Mouse (Mus musculus) gastrocnemius, postnatal 25 days (tissue): Measurements from ENCODE around the gene Med12l. TPM values are rescaled to one million over a fixed set of nuclear protein-coding genes. Genes with fewer than 3 reads are reported as not detected.

ENCODE experiments used
- DNase-seq: peaks from one replicate; pipeline ENCODE4 v3.0.0; 2022
- long read RNA-seq, 2 experiments: library from polyadenylated mRNA; stranded (forward); transcript quantifications; one replicate each; pipeline ENCODE4 v2.0.0; 2021
- total RNA-seq, 2 experiments: library from RNA; stranded (reverse); gene quantifications; 1 replicate in 1 of 2; 2 replicates in 1 of 2; pipeline ENCODE4 v1.2.3; 2021

Gene Med12l
- total RNA-seq, result under 1 TPM; 0.46 to 0.77 TPM
- long read RNA-seq, experiment 1, partial matches to known transcripts, result 0 of 1 reads
- long read RNA-seq, experiment 1, other reads (novel, unspliced or antisense), result 1 of 1 reads
- long read RNA-seq, experiment 2, result 0 reads

DNA sequence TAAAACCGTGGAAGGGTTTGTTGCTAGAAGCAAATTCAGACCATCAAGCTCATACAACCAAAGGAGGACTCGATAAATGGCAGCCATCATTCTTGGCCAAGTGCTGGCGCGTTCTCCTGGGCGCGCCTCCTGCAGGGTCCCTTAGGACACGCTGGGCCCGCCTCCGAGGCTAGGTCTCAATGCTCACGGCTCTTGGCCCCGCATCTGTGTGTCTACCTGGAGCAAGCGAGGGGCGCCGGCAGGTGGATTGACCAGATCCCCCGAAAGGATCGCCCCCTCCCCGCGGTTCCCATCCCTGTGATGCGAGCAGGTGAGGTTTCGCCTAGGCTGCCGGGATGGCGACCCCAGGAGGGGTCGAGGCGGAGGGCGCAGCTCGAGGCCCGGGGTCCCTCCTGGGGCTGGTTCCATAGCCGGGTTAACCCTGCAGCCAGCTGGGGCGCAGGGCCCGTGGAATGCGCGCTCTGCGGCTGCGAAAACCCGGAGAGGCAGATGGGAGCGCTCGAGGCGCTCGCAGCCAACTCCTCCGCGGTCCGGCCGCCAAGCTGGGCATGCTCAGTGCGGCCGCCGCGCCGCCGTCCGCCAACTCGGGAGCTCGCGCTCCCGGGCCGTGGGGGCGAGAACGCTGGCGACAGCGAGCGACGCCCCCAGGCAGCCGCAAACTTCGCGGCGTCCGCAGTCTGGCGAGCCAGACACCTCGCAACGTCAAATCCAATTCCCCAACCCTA lies at the start of gene Med12l:
Med12l (plus strand) TSS at position 555 of the 725 bp plus-strand sequence.
- DNase-seq, result peak; percentile 52

DNA sequence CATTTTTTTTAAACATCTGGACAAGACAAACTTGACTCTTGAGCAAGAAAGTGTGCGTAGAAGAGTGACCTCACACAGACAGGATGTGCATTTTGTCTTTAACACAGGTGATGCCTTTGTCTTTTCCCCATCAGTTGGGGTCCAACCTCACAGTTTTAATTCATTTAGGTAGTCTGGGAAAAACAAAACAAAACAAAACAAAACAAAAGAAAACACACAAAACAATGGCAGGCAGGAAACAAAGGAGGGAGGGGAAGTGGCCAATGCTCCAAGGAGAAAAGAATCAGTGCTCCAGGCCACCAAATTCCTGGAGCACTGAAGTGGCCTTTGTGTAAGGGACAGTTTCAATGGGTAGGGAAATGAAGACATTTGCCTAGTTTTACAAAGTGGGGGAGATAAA lies 44.5 kb upstream of the Med12l start:
- DNase-seq, result no peak

GRCm38 (mm10) chr3:58977413-58977812 lies 28.2 kb upstream of the Med12l start:
- no peak for DNase-seq

GRCm38 (mm10) chr3:58977906-58978622 lies 27.6 kb upstream of the Med12l start:
- DNase-seq, result no peak

GRCm38 (mm10) chr3:58980579-58980978 lies 25.0 kb upstream of the Med12l start:
- no peak for DNase-seq

- DNase-seq, result no peak
Measured at GRCm38 (mm10) chr3:58982896-58983837, 22.5 kb upstream of the Med12l start.

DNA sequence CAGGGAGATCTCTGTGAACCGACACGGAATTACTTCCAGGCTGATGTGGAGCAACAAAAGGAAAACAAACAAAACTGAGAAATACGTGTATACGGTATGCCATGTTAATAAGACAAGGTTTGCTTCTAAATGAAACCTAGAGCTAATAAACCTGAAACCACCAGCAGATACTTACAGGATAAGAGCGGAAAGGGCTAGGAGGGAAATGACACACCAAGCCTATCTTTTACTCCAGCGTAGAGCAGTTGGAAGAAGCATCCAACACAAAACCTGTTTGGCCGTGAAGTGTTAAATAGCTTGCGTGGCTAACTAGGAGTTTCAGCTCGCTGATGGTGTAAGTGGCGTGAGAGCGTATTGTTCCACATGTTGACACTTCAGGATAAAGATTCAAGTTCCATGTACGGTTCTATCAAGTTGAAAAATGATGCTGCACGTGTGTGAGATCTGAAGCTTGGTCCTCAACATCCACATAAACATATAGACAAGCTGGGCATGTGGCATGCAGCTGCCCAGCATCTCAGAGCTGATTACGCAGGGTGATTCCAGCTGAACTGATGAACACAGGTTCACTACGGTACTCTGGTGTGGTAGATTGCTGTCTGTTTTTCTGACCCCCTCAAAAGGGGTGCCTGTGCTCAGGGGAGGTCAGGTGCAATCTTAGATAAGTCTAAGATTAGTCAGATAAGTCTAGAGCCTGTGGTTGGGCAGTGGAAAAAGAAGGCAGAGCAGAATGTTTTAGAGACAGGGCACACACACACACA lies 21.6 kb upstream of the Med12l start:
- DNase-seq, result no peak

DNA sequence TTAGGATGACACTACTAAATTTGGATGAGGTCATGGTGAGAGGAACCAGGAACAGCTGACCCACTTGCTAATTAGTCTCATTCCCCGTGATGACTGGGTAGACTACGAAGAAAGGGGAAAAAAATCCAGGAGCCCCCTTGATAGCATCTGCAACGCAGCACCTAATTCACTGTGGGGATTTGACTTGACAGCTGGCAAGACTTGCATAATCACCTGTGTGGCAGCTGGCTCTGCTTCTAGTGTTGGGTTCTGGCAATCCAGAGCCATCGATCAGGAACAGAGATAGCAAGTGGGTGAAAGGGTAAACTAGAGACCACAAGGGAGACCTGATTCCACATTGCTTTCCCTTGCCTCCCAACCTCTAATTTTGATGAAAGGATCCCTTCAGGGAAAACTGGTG lies 19.8 kb upstream of the Med12l start:
- DNase-seq, result no peak

GRCm38 (mm10) chr3:58989374-58989773 lies 16.3 kb upstream of the Med12l start:
- no peak for DNase-seq

DNA sequence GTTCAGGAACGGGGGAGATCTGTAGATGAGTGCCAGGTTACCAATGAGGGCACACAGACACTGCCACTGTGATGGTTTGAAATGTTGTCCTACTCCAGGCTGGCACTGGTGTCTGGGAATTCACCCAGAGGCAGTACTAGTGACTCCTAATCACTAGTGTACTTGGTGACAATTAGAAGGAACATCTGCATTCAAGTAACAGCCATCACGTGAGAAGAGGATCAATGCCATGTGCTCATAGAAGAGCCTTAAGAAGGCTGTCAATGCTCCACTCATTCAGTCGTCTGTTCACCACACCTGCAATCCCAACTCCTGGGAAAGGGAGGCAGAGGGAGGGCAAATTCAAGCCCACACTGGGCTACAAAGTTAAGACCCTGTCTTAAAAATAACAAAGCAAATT lies 15.1 kb upstream of the Med12l start:
- no peak for DNase-seq

DNA sequence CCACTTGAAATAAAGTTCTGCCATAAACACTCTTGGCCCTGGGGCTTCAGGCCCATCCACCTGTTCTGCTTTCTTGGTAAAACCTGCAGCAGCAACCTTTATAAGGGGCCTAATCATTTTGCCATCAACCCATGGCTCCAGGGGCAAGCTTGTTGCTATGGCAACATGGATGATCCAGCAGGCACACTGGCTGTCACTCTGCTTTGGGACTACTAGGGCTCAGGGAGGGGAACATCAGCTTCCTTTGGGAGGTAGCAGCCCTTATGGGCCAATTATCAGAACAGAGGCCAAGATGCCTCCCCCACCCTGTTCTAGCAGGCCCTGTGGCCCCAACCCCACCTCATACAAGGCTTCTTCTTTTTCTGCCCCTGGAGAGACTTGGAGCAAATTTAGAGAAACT lies 13.5 kb upstream of the Med12l start:
- DNase-seq, result no peak

DNA sequence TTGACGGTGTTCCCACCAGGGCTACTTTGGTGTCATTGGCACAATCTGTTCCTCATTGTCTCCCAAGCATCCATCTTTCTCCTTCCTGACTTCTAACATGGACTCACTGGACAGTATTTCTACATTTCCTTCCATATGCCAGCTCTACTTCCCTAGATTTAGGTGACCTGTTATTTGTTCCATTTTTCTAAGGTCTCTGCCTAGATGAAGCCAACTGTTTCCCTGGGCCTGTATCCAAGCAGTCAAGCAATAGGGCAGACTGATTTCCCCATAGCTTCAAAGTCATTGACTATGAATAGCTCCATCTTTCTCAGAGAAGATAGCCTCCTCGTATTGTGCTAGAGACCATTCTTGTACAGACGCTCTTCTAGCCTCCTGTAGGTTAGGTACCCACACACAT lies 12.0 kb upstream of the Med12l start:
- DNase-seq, result no peak

DNA sequence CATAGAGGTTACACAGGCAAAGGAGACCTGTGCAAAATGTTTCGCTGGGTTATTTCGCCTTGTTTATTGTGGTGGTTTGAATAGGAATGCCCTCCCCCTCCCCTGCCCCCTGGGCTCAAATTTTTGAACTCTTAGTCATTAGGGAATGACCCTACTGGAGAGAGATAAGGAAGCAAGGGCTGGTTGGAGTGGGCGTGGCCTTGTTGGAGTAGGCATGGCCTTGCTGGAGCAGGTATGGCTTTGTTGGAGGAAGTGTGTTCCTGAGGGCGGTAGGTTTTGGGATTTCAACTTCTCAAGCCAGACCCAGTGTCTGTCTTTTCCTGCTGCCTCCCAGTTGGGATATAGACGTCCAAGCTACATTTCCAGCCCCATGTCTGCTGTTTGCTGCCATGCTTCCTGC lies 1.9 kb upstream of the Med12l start:
- no peak for DNase-seq

GRCm38 (mm10) chr3:59005996-59006730 lies 538 bp downstream of the Med12l start:
- peak; percentile 20 for DNase-seq

- peak; percentile 20 for DNase-seq
Measured at GRCm38 (mm10) chr3:59006731-59007441, 1.3 kb downstream of the Med12l start.

- no peak for DNase-seq
Measured at GRCm38 (mm10) chr3:59010276-59010675, 4.7 kb downstream of the Med12l start.

GRCm38 (mm10) chr3:59015698-59016412 lies 10.2 kb downstream of the Med12l start:
- DNase-seq, result no peak

DNA sequence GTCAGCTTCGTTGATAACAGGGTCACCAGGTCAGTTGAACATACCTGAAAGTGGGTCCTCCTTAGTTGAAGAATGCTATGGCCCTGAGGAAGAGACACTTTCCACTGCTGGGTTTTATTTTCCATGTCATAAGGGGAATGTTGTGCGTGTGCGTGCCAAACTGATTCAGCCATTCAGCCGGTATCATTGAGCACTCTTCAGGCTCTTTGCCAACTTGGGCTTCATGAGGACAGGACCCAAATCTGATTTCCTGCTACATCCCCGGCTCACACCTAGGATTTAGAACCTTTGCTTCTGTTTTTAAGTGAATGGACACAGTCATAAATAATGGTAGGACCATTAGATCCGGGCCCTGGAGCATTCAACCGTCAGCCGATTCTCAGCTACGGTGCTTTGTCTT lies 10.9 kb downstream of the Med12l start:
- no peak for DNase-seq

DNA sequence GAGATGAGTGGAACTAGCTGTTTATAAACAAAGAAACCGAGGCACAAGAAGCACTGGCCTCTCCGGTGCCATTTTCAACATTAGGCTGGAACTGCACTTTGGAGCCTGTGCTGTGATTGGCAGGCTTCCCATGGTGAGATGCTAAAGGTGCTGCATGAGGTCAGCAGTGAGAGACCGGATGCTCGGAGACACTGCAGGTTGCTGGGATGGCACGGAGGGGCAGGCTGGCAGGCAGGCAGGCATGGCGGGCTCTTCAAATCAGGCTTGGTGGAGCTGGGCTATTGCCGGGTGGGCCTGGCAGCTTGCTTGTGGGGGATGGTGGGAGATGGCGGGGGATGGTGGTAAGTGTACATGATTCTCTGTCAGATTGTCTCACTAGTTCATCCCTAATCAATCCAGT lies 15.6 kb downstream of the Med12l start:
- DNase-seq, result no peak

DNA sequence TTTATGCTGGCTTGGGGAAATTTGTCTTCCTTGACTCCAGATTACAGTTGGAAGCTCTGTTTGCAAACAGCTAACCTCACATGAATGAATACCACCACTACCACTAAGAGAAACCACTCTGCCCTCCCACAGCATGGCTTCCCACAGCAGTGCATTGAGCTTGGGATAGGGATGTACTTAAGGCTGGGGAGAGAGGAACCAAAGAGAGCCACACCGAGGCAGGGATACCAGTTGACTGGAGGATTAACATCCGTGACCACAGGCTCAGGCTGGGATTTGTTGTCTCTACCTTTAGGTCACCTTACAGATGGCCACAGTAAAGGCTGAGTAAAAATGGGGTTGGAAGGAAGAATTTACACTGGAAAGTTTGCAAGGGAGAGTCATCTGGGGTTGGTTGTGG lies 16.6 kb downstream of the Med12l start:
- DNase-seq, result no peak
